Mouse (Mus musculus) megakaryocyte, embryonic 14.5 days (primary cell): ENCODE data around the gene Evc2.

ENCODE experiments used
- FLI1 ChIP-seq: IDR thresholded peaks from 2 replicates; pipeline ENCODE4 v1.6.1; 2012; ENCODE audit warnings: low read length, inconsistent platforms, mixed read lengths
- GATA1 ChIP-seq: IDR thresholded peaks from 3 replicates; pipeline ENCODE4 v1.6.1; 2012; ENCODE audit warnings: mixed read lengths, low read length, inconsistent platforms, borderline replicate concordance

- TF ChIP-seq GATA1 (no peak), FLI1 (no peak)
Observed at GRCm38 (mm10) chr5:37442767-37443166, 104.5 kb downstream of the Evc2 start.
